Mouse (Mus musculus): ENCODE measurements around the gene Zdhhc17. TPM values are rescaled to one million over a fixed set of nuclear protein-coding genes. Genes with fewer than 3 reads are reported as not detected.

Zdhhc17 gene
- polyA plus RNA-seq, 1 experiment from 2014 or later, result 49.9 TPM

DNA sequence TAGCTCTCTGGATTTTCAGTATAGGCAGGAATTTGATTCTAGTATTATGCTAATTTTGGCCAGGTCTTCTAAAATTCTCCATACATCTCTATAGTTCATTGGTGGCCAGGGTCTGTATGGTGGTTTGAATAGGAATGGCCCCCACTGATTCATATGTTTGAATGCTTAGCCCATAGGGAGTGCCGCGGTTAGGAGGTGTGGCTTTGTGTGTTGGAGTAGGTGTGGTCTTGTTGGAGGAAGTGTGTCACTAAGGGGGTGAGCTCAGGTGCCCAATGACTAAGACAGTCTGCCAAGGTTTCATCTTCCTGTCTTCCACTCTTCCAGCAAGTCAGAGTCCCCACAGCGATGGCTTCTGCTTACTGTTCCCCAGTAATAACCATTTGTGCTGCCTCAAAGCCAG lies 106.1 kb downstream of the Zdhhc17 start:
- Histone ChIP-seq H3K27me3 (no peaks in the 10 kb centered on the region), H3K4me3 (no peak overlapping the region), H3K4me2 (no peak overlapping the region), H3K9ac (no peak overlapping the region), H3K4me1 (replicated peaks) (no peaks in the 10 kb centered on the region), H3K27ac (replicated peaks) (no peak overlapping the region), H3K9me3 (no peaks in the 10 kb centered on the region), H3K36me3 (no peaks in the 10 kb centered on the region)
- 95% methylated on average over 3 of the region's 3 CpGs for WGBS
- ATAC-seq (ENCODE audit: low FRiP score, low read depth), result no peak

GRCm38 (mm10) chr10:110899744-110900501 lies 110.0 kb downstream of the Zdhhc17 start:
- WGBS, result 79% methylated on average over 13 of the region's 13 CpGs

More at GRCm38 (mm10) chr10:110899744-110900501, 110.0 kb downstream of the Zdhhc17 start:
- Histone ChIP-seq H3K9me3 (no peaks in the 10 kb centered on the region), H3K27me3 (no peaks in the 10 kb centered on the region), H3K4me1 (replicated peaks) (no peaks in the 10 kb centered on the region), H3K27ac (replicated peaks) (no peak overlapping the region), H3K9ac (no peak overlapping the region), H3K4me3 (no peak overlapping the region), H3K36me3 (no peaks in the 10 kb centered on the region), H3K4me2 (no peak overlapping the region)
- no peak for ATAC-seq (ENCODE audit: low FRiP score, low read depth)

Other genes starting within 250 kb of the Zdhhc17 start
- gene Csrp2, start 90.4 kb downstream of the Zdhhc17 start, polyA plus RNA-seq (2015; fragmentation: Nextera tagmentation; extraction: Ambion mirVana), result 123 and 125 TPM in 2 replicates
- 16.1 and 16.5 TPM in 2 replicates for gene Osbpl8, start 154.6 kb upstream of the Zdhhc17 start, polyA plus RNA-seq (2015; fragmentation: Nextera tagmentation; extraction: Ambion mirVana)

All from hindbrain, embryonic 15.5 days (tissue).